Mouse (Mus musculus) forebrain, postnatal 0 days (tissue): ENCODE data around the gene Tnfsf13. TPM values are rescaled to one million over a fixed set of nuclear protein-coding genes. Genes with fewer than 3 reads are reported as not detected.
A peak's percentile ranks its signal among the peaks of the same experiment; 100 is the strongest.

Experiments
- ATAC-seq: fragments of 200-750 bp; cut with Nextera tagmentation; 2 replicates; pipeline ENCODE4 v1.8.0; 2017; ENCODE audit warnings: mild to moderate bottlenecking, moderate library complexity
- DNase-seq: peaks from one replicate; pipeline ENCODE4 v3.0.0-alpha.2; 2015
- H3K27ac ChIP-seq: fragments of 300-500 bp; sonication (generic); 2 replicates; pipeline ENCODE4 v1.5.1; 2014; ENCODE audit warnings: low read depth, mild to moderate bottlenecking, antibody characterized with exemption, low read length, moderate library complexity, mixed read lengths
- H3K27me3 ChIP-seq: fragments of 300-500 bp; sonication (generic); 2 replicates; pipeline ENCODE4 v1.6.1; 2014; ENCODE audit warnings: mild to moderate bottlenecking, low read length, mixed read lengths; ENCODE audit not compliant: insufficient read depth
- H3K36me3 ChIP-seq: fragments of 300-500 bp; sonication (generic); 2 replicates; pipeline ENCODE4 v1.6.1; 2014; ENCODE audit warnings: mild to moderate bottlenecking, moderate library complexity; ENCODE audit not compliant: insufficient read depth
- H3K4me1 ChIP-seq: fragments of 300-500 bp; sonication (generic); 2 replicates; pipeline ENCODE4 v1.6.1; 2014; ENCODE audit warnings: antibody characterized with exemption; ENCODE audit not compliant: insufficient read depth
- H3K4me2 ChIP-seq: fragments of 300-500 bp; sonication (generic); 2 replicates; pipeline ENCODE4 v1.6.1; 2014; ENCODE audit warnings: low read depth, mild to moderate bottlenecking, moderate library complexity
- H3K4me3 ChIP-seq: fragments of 300-500 bp; sonication (generic); 2 replicates; pipeline ENCODE4 v1.5.1; 2014; ENCODE audit warnings: low read depth, low read length, mixed read lengths
- H3K9ac ChIP-seq: fragments of 300-500 bp; sonication (generic); 2 replicates; pipeline ENCODE4 v1.6.1; 2014; ENCODE audit warnings: mild to moderate bottlenecking
- H3K9me3 ChIP-seq: fragments of 300-500 bp; sonication (generic); 2 replicates; pipeline ENCODE4 v1.6.1; 2016; ENCODE audit warnings: low read length
- CTCF ChIP-seq: sonication (generic); IDR thresholded peaks from 2 replicates; pipeline ENCODE4 v1.5.1; 2016; ENCODE audit warnings: antibody characterized with exemption, control low read depth, low read depth
- WGBS: fragments of 180-500 bp; shearing (Covaris S2); extraction: QIAGEN DNeasy Blood & Tissue Kit; methylation state at CpG from one replicate; pipeline ENCODE4 v1.1.7; 2014; 5-methylcytosine and 5-hydroxymethylcytosine counted together
- polyA plus RNA-seq: library from polyadenylated mRNA; unstranded; fragments of >200 nt; fragmentation: Nextera tagmentation; extraction: Ambion mirVana; gene quantifications from 2 replicates; pipeline ENCODE4 v1.2.1, GENCODE M21; 2015
- total RNA-seq: library from RNA; depleted of rRNA; stranded (reverse); fragments of >200 nt; gene quantifications from 2 replicates; pipeline ENCODE4 v1.2.3, GENCODE M21; 2014

Tnfsf13 gene
- total and polyA plus RNA-seq, 2 experiments from 2014 or later = 0.61 TPM; not detected in 1

DNA sequence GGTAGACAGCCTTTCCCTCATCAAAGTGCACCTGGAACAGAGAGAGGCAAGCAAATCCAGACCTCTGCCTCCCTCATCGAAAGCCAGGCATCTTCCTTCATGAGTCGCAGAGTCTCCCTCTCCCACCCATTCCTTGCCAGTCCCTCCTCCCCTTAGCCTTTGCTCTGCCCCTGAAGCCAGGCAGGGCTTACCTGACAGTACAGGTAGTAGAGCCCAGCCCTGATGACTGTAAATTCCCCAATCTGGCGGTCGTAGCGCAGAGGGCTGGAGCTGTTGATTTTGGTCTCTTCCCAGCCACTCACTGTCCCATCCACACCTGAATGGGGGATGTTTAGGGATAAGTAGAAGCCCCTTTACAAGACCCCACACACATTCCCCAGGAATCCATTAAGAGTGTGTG is 1.5 kb upstream of the Tnfsf13 start:
- H3K4me3 ChIP-seq = no peak overlapping the region
- H3K36me3 ChIP-seq = no peaks in the 10 kb centered on the region
- H3K27ac ChIP-seq = no peak overlapping the region
- no peaks in the 10 kb centered on the region for H3K9me3 ChIP-seq
- DNase-seq (no peak), ATAC-seq (no peak)
- H3K9ac ChIP-seq = no peak overlapping the region
- WGBS = 75% methylated on average over 5 of the region's 5 CpGs
- H3K4me1 ChIP-seq = peaks cover 8% of the 10 kb centered on the region
- H3K4me2 ChIP-seq = no peak overlapping the region
- TF ChIP-seq CTCF = no peak
- H3K27me3 ChIP-seq = no peaks in the 10 kb centered on the region

DNA sequence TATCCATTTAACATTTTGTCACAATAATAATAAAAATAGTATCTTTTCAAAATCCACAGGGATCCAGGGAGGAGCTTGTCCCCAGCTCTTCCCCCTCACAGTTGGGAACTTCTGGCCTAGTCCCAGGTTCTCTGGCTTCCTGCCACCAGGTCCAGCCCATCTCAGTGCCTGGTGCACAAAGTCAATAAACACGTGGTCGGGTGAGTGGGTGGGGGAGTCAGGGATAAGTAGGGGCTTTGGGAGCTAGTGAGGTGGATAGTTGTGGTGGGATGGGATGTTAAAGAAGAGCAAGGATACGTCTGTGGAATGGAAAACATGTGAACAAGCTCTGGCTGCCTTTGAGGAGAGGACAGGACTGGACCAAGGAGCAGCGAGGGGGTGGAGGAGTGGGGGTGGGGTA is 793 bp upstream of the Tnfsf13 start:
- 10% methylated on average over 4 of the region's 4 CpGs for WGBS
- Histone ChIP-seq H3K4me1 (peaks cover 8% of the 10 kb centered on the region), H3K4me2 (no peak overlapping the region), H3K27me3 (no peaks in the 10 kb centered on the region), H3K4me3 (no peak overlapping the region), H3K9ac (no peak overlapping the region), H3K27ac (no peak overlapping the region), H3K9me3 (no peaks in the 10 kb centered on the region), H3K36me3 (no peaks in the 10 kb centered on the region)
- ATAC-seq (no peak), DNase-seq (no peak)
- TF ChIP-seq CTCF = no peak

DNA sequence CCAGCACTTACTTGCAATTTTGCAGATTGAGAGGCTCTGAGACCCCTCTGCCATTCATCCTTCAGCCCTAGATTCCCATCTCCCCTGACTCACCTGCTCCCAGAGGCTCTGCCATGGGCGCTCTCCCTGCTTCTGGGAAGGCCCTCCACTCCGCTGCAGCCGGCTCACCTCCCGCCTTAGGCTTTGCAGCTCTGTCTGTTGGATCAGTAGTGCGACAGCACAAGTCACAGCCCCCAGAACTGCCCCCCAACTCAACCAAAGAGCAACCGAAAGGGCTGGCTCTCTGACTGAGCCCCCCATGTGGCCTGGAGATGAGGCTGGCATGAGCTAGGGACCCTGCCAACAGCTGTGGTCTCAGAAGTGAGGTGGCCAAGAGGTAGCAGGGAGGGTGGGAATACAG is 648 bp downstream of the Tnfsf13 start:
- 80% methylated on average over 6 of the region's 6 CpGs for WGBS
- TF ChIP-seq CTCF = no peak
- no peaks in the 10 kb centered on the region for H3K36me3 ChIP-seq
- no peak overlapping the region for H3K9ac ChIP-seq
- H3K4me1 ChIP-seq = peaks cover 14% of the 10 kb centered on the region
- no peak overlapping the region for H3K4me3 ChIP-seq
- no peak for ATAC-seq
- DNase-seq = no peak
- peak overlapping the region; percentile 51; the same call in 1 of the 2 replicates for H3K27ac ChIP-seq
- no peaks in the 10 kb centered on the region for H3K9me3 ChIP-seq
- no peaks in the 10 kb centered on the region for H3K27me3 ChIP-seq
- no peak overlapping the region for H3K4me2 ChIP-seq

DNA sequence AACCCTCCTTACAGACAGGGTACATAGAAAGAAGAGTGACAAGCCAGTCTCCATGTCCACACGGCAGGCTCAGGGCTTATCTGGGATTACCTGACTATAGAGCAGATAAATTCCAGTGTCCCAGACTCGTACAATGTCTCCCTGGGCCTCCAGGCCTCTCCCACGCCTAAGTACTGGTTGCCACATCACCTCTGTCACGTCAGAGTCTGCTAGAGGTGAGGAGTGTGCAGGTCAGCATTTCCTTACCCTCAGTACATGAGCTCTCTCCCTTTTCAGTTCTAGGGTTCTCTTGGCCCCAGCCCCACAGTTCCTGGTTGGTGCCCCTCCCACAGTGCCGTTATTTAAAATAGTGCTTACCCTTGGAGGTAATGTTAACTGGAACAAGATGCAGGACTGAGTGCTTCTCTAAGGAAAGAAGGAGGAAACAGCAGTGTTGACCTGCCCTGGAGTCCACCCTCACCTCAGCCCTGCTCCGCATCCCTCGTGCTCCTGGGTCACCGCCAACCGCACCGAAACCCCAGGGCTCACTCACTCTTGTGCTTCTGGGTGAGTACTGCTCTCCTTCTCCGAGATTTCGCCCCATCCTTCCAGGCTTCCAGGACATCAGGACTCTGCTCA is 1.3 kb downstream of the Tnfsf13 start:
- H3K9ac ChIP-seq = no peak overlapping the region
- H3K9me3 ChIP-seq = no peaks in the 10 kb centered on the region
- no peaks in the 10 kb centered on the region for H3K27me3 ChIP-seq
- DNase-seq = no peak
- ATAC-seq = no peak
- no peak overlapping the region for H3K27ac ChIP-seq
- H3K4me3 ChIP-seq = no peak overlapping the region
- WGBS = 79% methylated on average over 12 of the region's 12 CpGs
- H3K4me1 ChIP-seq = peaks cover 14% of the 10 kb centered on the region
- no peaks in the 10 kb centered on the region for H3K36me3 ChIP-seq
- TF ChIP-seq CTCF = no peak
- no peak overlapping the region for H3K4me2 ChIP-seq

DNA sequence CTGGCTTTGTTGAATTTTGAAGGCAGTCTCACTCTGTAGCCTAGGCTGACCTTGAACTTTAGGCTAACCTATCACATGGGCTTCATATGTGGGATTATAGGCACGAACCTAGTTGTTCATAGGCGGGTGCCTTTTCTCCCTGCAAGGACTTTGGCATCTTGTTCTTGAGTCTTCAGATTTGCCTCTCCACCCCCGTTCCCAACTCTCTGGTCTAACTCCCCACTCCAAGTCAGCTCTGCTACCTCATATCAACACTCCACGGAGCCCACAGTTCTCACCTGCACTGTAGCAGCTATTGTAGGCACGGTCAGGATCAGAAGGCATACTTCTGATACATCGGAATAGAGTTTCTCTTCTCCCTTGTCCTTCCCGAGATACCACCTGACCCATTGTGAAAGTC is 2.0 kb downstream of the Tnfsf13 start:
- 77% methylated on average over 7 of the region's 7 CpGs for WGBS

DNA sequence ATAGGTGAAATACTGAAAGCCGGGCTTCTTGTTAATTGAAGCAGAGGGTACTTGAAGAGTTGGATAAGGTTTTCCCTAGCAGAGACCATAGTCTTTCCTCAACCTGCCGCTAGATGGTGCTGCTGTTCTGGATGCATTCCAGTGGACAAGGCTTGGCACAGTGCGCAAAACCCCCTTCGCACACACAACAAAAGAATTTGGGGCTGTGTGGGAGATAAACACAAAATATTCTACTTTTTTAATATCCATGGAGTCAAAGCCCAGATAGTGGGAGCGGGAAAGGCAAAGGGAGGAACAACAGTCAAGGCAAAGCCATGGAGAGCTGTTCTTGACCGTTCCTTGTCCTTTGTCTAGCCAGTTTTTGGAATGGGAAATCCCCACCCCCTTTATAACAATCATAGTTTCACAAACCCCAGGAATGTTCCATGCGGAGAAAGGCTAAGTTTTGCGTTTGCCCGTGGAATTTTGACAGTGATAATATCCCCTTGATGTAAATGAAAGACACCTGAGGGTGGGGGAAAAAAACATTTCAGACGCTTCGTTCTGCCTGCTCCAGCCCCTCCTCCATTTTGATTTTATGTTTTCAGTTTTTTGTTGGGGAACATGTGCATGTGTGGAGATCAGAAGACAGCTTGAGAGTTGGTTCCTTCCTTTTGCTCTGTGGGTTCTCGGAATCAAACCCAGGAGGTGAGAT is 2.6 kb downstream of the Tnfsf13 start:
- DNase-seq = peak; percentile 96
- peak; percentile 30 for ATAC-seq
- H3K4me1 ChIP-seq = peaks cover 14% of the 10 kb centered on the region
- peaks cover 9% of the 10 kb centered on the region; the same call in 1 of the 2 replicates for H3K36me3 ChIP-seq
- WGBS = 8% methylated on average over 12 of the region's 12 CpGs
- no peaks in the 10 kb centered on the region for H3K27me3 ChIP-seq
- H3K4me3 ChIP-seq = peak overlapping the region; percentile 74
- H3K27ac ChIP-seq = peak overlapping the region; percentile 84
- peak overlapping the region; percentile 82 for H3K4me2 ChIP-seq
- peak; percentile 96 for TF ChIP-seq CTCF
- H3K9ac ChIP-seq = 0 out of 2 replicates have a peak overlapping the region, but pooled peaks have one; percentile 43
- no peaks in the 10 kb centered on the region for H3K9me3 ChIP-seq

More for the DNA sequence above, 2.0 kb downstream of the Tnfsf13 start:
- Histone ChIP-seq H3K4me2 (no peak overlapping the region), H3K27me3 (no peaks in the 10 kb centered on the region), H3K4me1 (peaks cover 14% of the 10 kb centered on the region), H3K9ac (no peak overlapping the region), H3K9me3 (no peaks in the 10 kb centered on the region), H3K4me3 (no peak overlapping the region), H3K27ac (peak overlapping the region; percentile 84), H3K36me3 (peaks cover 3% of the 10 kb centered on the region; the same call in 1 of the 2 replicates)
- ATAC-seq (no peak), DNase-seq (no peak)
- no peak for TF ChIP-seq CTCF

DNA sequence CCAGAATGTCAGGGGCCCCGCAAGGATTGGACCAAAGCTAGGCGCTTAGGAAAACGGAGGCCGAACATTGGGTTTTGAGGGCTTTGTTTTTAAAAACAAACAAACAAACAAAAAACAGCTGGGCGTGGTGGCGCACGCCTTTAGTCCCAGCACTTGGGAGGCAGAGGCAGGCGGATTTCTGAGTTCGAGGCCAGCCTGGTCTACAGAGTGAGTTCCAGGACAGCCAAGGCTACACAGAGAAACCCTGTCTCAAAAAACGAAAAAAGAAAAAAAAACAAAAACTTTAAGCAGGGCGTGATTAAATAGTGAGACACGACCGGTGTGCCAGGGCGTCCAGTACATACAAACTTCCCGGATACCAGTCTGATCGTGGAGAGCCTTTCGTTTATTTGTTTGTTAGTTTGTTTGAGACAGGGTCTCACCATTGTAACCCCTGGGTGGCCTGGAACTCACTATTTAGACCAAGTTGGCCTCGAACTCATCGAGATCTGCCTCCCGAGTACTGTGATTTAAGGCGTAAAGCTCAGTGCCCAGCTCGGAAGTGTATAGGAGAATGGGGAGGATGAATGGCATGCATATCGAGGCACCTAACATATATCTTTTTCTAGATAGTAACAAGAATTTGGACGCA is 3.3 kb downstream of the Tnfsf13 start:
- Histone ChIP-seq H3K9me3 (no peaks in the 10 kb centered on the region), H3K4me1 (peaks cover 14% of the 10 kb centered on the region), H3K27me3 (no peaks in the 10 kb centered on the region), H3K9ac (peak overlapping the region; percentile 69), H3K4me3 (peak overlapping the region; percentile 74), H3K27ac (peak overlapping the region; percentile 84), H3K36me3 (peaks cover 14% of the 10 kb centered on the region), H3K4me2 (peak overlapping the region; percentile 82)
- WGBS = 24% methylated on average over 24 of the region's 24 CpGs
- no peak for TF ChIP-seq CTCF
- no peak for ATAC-seq
- no peak for DNase-seq
